Mouse (Mus musculus): ENCODE data around the gene Flna. TPM values are rescaled to one million over a fixed set of nuclear protein-coding genes. Genes with fewer than 3 reads are reported as not detected.
"Not testable (repeated sequence)": the region's sequence is repeated elsewhere in the genome, so short reads cannot be mapped to it uniquely, and the experiment has no call there.

Gene Flna
- polyA plus RNA-seq, 1 experiment, result 356 TPM

GRCm38 (mm10) chrX:74243807-74244206 is 5.8 kb downstream of the Flna start:
- Histone ChIP-seq H3K4me3 (replicated peaks; ENCODE audit: control insufficient read depth, low read depth, low read length) (peak overlapping the region; percentile 55), H3K27ac (ENCODE audit: control insufficient read depth, insufficient read depth, low read depth, low read length, poor library complexity) (peak overlapping the region; percentile 75), H3K4me1 (ENCODE audit: control insufficient read depth, insufficient read depth, low read length) (peaks cover 1% of the 10 kb centered on the region; the same call in 1 of the 2 replicates)
- no peak for TF ChIP-seq POLR2A (IDR thresholded peaks at IDR 0.05; ENCODE audit: borderline replicate concordance, control insufficient read depth, low read depth, low read length)
- TF ChIP-seq CTCF (IDR thresholded peaks at IDR 0.05; ENCODE audit: control insufficient read depth, insufficient read depth, low read length), result no peak
- WGBS, result 17% methylated on average over 3 of the region's 3 CpGs

GRCm38 (mm10) chrX:74243396-74243795 is 6.2 kb downstream of the Flna start:
- TF ChIP-seq POLR2A (IDR thresholded peaks at IDR 0.05; ENCODE audit: borderline replicate concordance, control insufficient read depth, low read depth, low read length), result no peak
- TF ChIP-seq CTCF (IDR thresholded peaks at IDR 0.05; ENCODE audit: control insufficient read depth, insufficient read depth, low read length), result no peak
- peak overlapping the region; percentile 55 for H3K4me3 ChIP-seq (replicated peaks; ENCODE audit: control insufficient read depth, low read depth, low read length)
- WGBS, result 34% methylated on average over 2 of the region's 2 CpGs
- H3K4me1 ChIP-seq (ENCODE audit: control insufficient read depth, insufficient read depth, low read length), result peaks cover 1% of the 10 kb centered on the region; the same call in 1 of the 2 replicates
- peak overlapping the region; percentile 75 for H3K27ac ChIP-seq (ENCODE audit: control insufficient read depth, insufficient read depth, low read depth, low read length, poor library complexity)

- TF ChIP-seq POLR2A (IDR thresholded peaks at IDR 0.05; ENCODE audit: borderline replicate concordance, control insufficient read depth, low read depth, low read length) (no peak), CTCF (IDR thresholded peaks at IDR 0.05; ENCODE audit: control insufficient read depth, insufficient read depth, low read length) (no peak)
- H3K4me3 ChIP-seq (replicated peaks; ENCODE audit: control insufficient read depth, low read depth, low read length), result no peak overlapping the region
- peaks cover 1% of the 10 kb centered on the region; the same call in 1 of the 2 replicates for H3K4me1 ChIP-seq (ENCODE audit: control insufficient read depth, insufficient read depth, low read length)
- no peak overlapping the region for H3K27ac ChIP-seq (ENCODE audit: control insufficient read depth, insufficient read depth, low read depth, low read length, poor library complexity)
- WGBS, result 89% methylated on average over 4 of the region's 4 CpGs
These were observed 9.3 kb downstream of the Flna start for GRCm38 (mm10) chrX:74240332-74240731.

DNA sequence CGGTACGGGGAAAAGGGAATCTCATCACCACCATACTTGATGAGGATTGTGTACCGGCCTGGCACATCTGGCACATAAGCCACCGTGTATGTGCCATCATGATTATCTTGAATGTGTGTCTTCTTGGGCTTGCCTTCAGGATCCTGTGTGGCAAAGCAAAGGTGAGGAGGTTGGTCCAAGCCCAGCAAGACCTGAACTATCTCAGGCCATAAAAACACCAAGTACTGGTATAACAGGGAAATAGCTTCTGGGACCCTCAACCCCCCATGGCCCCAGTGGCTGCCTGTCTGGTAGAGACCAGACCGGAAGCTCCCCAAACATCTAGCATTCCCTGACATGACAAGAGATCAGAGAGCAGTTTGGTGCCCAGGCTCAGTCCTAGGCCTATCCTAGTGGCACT is 16.4 kb downstream of the Flna start:
- 89% methylated on average over 5 of the region's 5 CpGs for WGBS
- Histone ChIP-seq H3K4me1 (ENCODE audit: control insufficient read depth, insufficient read depth, low read length) (no peaks in the 10 kb centered on the region), H3K4me3 (replicated peaks; ENCODE audit: control insufficient read depth, low read depth, low read length) (no peak overlapping the region), H3K27ac (ENCODE audit: control insufficient read depth, insufficient read depth, low read depth, low read length, poor library complexity) (no peak overlapping the region)
- TF ChIP-seq POLR2A (IDR thresholded peaks at IDR 0.05; ENCODE audit: borderline replicate concordance, control insufficient read depth, low read depth, low read length) (no peak), CTCF (IDR thresholded peaks at IDR 0.05; ENCODE audit: control insufficient read depth, insufficient read depth, low read length) (no peak)

DNA sequence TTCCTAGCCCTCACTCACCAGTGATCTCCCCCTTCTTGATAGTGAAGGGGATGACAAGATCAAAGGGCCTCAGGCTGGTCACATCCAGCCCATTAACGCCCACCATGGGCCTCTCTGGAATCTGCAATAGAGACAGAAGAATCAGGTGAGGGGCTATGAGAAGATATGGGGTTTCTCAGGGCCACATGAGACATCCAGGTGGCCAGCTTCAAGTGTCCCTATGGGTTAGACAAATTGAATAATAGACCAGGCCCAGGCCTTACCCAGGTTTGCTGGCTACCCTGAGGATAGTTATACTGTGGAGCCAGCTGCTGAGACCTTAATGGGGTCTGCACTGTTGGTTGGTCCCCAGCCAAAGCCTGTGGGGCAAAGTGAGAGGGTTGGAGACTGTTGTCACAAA is 19.6 kb downstream of the Flna start:
- Histone ChIP-seq H3K27ac (ENCODE audit: control insufficient read depth, insufficient read depth, low read depth, low read length, poor library complexity) (no peak overlapping the region), H3K4me3 (replicated peaks; ENCODE audit: control insufficient read depth, low read depth, low read length) (no peak overlapping the region), H3K4me1 (ENCODE audit: control insufficient read depth, insufficient read depth, low read length) (no peaks in the 10 kb centered on the region)
- TF ChIP-seq CTCF (IDR thresholded peaks at IDR 0.05; ENCODE audit: control insufficient read depth, insufficient read depth, low read length) (no peak), POLR2A (IDR thresholded peaks at IDR 0.05; ENCODE audit: borderline replicate concordance, control insufficient read depth, low read depth, low read length) (no peak)
- WGBS, result 67% methylated on average over 1 of the region's 1 CpGs

DNA sequence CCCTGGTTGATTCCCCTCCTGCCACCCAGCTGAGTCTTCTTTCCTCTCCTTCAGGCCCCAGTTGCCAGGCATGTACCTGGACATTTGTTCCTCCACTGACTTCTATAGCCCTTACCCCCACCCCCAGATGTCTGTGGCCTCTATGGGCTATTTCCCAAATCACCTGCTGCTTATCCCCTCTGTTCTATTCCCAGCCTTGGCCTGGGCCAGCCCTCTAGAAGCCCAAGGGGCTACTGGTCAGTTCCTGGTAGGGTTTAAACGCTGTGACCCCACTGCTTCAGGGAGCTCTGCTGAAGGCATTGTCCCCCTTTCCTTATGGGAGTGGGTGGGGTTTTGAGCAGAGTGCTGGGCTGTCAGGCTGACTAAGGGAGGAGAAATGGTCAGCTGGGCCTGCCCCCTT is 29.5 kb downstream of the Flna start:
- not testable (repeated sequence) for H3K4me3 ChIP-seq (replicated peaks; ENCODE audit: control insufficient read depth, low read depth, low read length); H3K4me1 ChIP-seq (ENCODE audit: control insufficient read depth, insufficient read depth, low read length); H3K27ac ChIP-seq (ENCODE audit: control insufficient read depth, insufficient read depth, low read depth, low read length, poor library complexity)
- 65% methylated on average over 1 of the region's 1 CpGs for WGBS

DNA sequence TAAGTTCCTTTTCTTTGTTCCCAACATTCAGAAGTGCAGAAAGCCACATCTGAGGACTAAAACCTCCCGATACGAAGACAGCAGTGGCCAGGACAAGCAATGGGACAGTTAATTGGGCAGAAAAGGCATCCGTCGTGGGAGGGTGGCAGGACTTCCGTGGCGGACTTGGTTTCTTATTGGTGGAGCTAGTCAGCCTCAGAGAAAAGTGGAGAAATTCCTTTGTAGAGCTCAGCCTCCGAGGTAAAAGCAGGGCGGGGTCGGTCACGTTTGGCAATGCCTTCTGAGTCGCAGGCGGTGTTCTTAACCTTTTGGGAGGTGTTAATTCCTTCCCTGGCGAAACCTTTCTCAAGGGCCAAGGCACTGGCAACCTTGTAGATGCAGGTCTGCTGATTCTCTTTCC is 30.2 kb downstream of the Flna start:
- Histone ChIP-seq H3K4me1 (ENCODE audit: control insufficient read depth, insufficient read depth, low read length) (no peaks in the 10 kb centered on the region), H3K27ac (ENCODE audit: control insufficient read depth, insufficient read depth, low read depth, low read length, poor library complexity) (no peak overlapping the region), H3K4me3 (replicated peaks; ENCODE audit: control insufficient read depth, low read depth, low read length) (no peak overlapping the region)
- 63% methylated on average over 13 of the region's 13 CpGs for WGBS
- TF ChIP-seq CTCF (IDR thresholded peaks at IDR 0.05; ENCODE audit: control insufficient read depth, insufficient read depth, low read length) (no peak), POLR2A (IDR thresholded peaks at IDR 0.05; ENCODE audit: borderline replicate concordance, control insufficient read depth, low read depth, low read length) (no peak)

- Histone ChIP-seq H3K4me3 (replicated peaks; ENCODE audit: control insufficient read depth, low read depth, low read length) (no peak overlapping the region), H3K4me1 (ENCODE audit: control insufficient read depth, insufficient read depth, low read length) (no peaks in the 10 kb centered on the region), H3K27ac (ENCODE audit: control insufficient read depth, insufficient read depth, low read depth, low read length, poor library complexity) (no peak overlapping the region)
- TF ChIP-seq CTCF (IDR thresholded peaks at IDR 0.05; ENCODE audit: control insufficient read depth, insufficient read depth, low read length) (no peak), POLR2A (IDR thresholded peaks at IDR 0.05; ENCODE audit: borderline replicate concordance, control insufficient read depth, low read depth, low read length) (no peak)
- 77% methylated on average over 4 of the region's 4 CpGs for WGBS
These were observed 31.1 kb downstream of the Flna start for GRCm38 (mm10) chrX:74218496-74218895.

DNA sequence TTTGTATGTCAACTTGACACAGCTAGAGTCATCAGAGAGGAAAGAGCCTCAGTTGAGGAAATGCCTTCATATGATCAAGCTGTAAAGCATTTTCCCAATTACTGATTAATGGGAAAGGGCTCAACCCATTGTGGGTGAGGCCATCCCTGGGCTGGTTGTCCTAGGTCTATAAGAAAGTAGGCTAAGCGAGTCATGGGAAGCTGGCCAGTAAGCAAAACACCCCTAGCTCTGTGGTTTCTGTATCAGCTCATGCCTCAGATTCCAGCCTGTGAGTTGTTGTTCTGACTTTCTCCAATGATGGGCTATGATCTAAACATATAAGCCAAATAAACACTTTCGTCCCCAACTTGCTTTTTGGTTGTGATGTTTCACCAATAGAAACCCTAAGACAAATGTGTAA is 46.1 kb downstream of the Flna start:
- Histone ChIP-seq H3K27ac (ENCODE audit: control insufficient read depth, insufficient read depth, low read depth, low read length, poor library complexity) (no peak overlapping the region), H3K4me1 (ENCODE audit: control insufficient read depth, insufficient read depth, low read length) (no peaks in the 10 kb centered on the region), H3K4me3 (replicated peaks; ENCODE audit: control insufficient read depth, low read depth, low read length) (no peak overlapping the region)
- TF ChIP-seq CTCF (IDR thresholded peaks at IDR 0.05; ENCODE audit: control insufficient read depth, insufficient read depth, low read length), result no peak
- WGBS, result 74% methylated on average over 2 of the region's 2 CpGs
